Mouse (Mus musculus): ENCODE data around the gene Vmn2r70. TPM values are rescaled to one million over a fixed set of nuclear protein-coding genes. Genes with fewer than 3 reads are reported as not detected.

The Vmn2r70 gene
- polyA plus RNA-seq (2012; fragmentation: generic; extraction: Trizol), result not detected

DNA sequence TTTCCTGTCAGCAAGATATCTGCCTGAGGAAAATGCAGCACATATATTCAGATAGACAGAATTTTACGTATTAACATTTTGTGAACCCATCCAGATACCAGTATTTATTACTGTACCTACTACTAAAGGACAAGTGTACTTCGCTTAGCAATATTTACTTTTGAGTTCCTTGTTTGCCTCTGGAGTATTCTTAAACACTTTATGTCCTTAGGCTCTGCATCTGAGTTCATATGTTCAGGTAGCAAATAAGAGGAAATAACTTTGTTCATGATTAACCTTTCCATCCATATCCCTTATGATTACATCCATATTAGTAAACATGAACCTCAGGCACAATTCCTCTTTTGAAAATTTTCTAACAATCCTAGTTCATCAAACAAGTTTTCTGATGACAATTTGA lies at the start of gene Vmn2r70:
Vmn2r70 (minus strand) TSS at position 101 of the 400 bp plus-strand sequence.
- no peaks in the 10 kb centered on the region for H3K79me2 ChIP-seq (ENCODE audit: control insufficient read depth, insufficient read depth)

GRCm38 (mm10) chr7:85562787-85563186 lies 6.2 kb downstream of the Vmn2r70 start, which contains the start of gene Vmn2r71:
Gene Vmn2r71 (plus strand): TSS chr7:85563087.
- H3K4me2 ChIP-seq (ENCODE audit: low read depth), result no peak within 1 kb of the TSS
- H3K27me3 ChIP-seq (ENCODE audit: control insufficient read depth, insufficient read depth, insufficient read length), result no peaks in the 10 kb centered on the region
- H3K36me3 ChIP-seq (ENCODE audit: control insufficient read depth, insufficient read depth), result no peaks in the 10 kb centered on the region
- H3ac ChIP-seq (ENCODE audit: control insufficient read depth, insufficient read length), result no peak within 1 kb of the TSS
- no peaks in the 10 kb centered on the region for H3K79me2 ChIP-seq (ENCODE audit: control insufficient read depth, insufficient read depth)
- no peak within 1 kb of the TSS for H3K4me3 ChIP-seq
- TF ChIP-seq USF1 (IDR thresholded peaks at IDR 0.05; ENCODE audit: low read depth), result no peak
- no peak for TF ChIP-seq SRF (IDR thresholded peaks at IDR 0.05; ENCODE audit: control insufficient read depth, insufficient read length, low read depth)
- no peak for TF ChIP-seq MYOD1 (IDR thresholded peaks at IDR 0.05; ENCODE audit: control insufficient read depth in 1 of 3, insufficient read length in 2 of 3, low read depth in 2 of 3)
- TF ChIP-seq MYOG (IDR thresholded peaks at IDR 0.05; ENCODE audit: control insufficient read depth in 1 of 3, insufficient read depth in 1 of 3, insufficient read length in 2 of 3, low read depth in 2 of 3), result no peak
- TF ChIP-seq CEBPB (IDR thresholded peaks at IDR 0.05; ENCODE audit: insufficient read depth, poor library complexity, severe bottlenecking), result no peak
- TF ChIP-seq POLR2AphosphoS2 (IDR thresholded peaks at IDR 0.05; ENCODE audit: insufficient read length, low read depth), result no peak
- TF ChIP-seq REST (IDR thresholded peaks at IDR 0.05; ENCODE audit: insufficient read depth, insufficient read length), result no peak
- no peak for TF ChIP-seq POLR2A (IDR thresholded peaks at IDR 0.05; ENCODE audit: insufficient read length, low read depth)
- no peak for TF ChIP-seq MAX (IDR thresholded peaks at IDR 0.05; ENCODE audit: low read depth)
- no peak for TF ChIP-seq TCF3 (IDR thresholded peaks at IDR 0.05; ENCODE audit: insufficient read length, low read depth)
- no peak for TF ChIP-seq E2F4 (IDR thresholded peaks at IDR 0.05; ENCODE audit: insufficient read depth)
- TF ChIP-seq TCF12 (IDR thresholded peaks at IDR 0.05; ENCODE audit: insufficient read depth, poor library complexity, severe bottlenecking), result no peak

More for the DNA sequence above, at the start of gene Vmn2r70:
- Histone ChIP-seq H3ac (ENCODE audit: control insufficient read depth, insufficient read length) (no peak within 1 kb of the TSS), H3K4me3 (no peak within 1 kb of the TSS), H3K27me3 (ENCODE audit: control insufficient read depth, insufficient read depth, insufficient read length) (no peaks in the 10 kb centered on the region), H3K36me3 (ENCODE audit: control insufficient read depth, insufficient read depth) (no peaks in the 10 kb centered on the region), H3K4me2 (ENCODE audit: low read depth) (no peak within 1 kb of the TSS)
- TF ChIP-seq POLR2A (IDR thresholded peaks at IDR 0.05; ENCODE audit: insufficient read length, low read depth) (no peak), MAX (IDR thresholded peaks at IDR 0.05; ENCODE audit: low read depth) (no peak), TCF3 (IDR thresholded peaks at IDR 0.05; ENCODE audit: insufficient read length, low read depth) (no peak), CEBPB (IDR thresholded peaks at IDR 0.05; ENCODE audit: insufficient read depth, poor library complexity, severe bottlenecking) (no peak)

GRCm38 (mm10) chr7:85543118-85543517 lies 25.9 kb downstream of the Vmn2r70 start:
- Histone ChIP-seq H3K4me3 (no peak overlapping the region), H3K27me3 (ENCODE audit: control insufficient read depth, insufficient read depth, insufficient read length) (no peaks in the 10 kb centered on the region), H3ac (ENCODE audit: control insufficient read depth, insufficient read length) (no peak overlapping the region), H3K79me2 (ENCODE audit: control insufficient read depth, insufficient read depth) (no peaks in the 10 kb centered on the region), H3K36me3 (ENCODE audit: control insufficient read depth, insufficient read depth) (no peaks in the 10 kb centered on the region), H3K4me2 (ENCODE audit: low read depth) (no peak overlapping the region)
- TF ChIP-seq USF1 (IDR thresholded peaks at IDR 0.05; ENCODE audit: low read depth) (no peak), MYOD1 (IDR thresholded peaks at IDR 0.05; ENCODE audit: control insufficient read depth in 1 of 3, insufficient read length in 2 of 3, low read depth in 2 of 3) (no peak), TCF3 (IDR thresholded peaks at IDR 0.05; ENCODE audit: insufficient read length, low read depth) (no peak), POLR2A (IDR thresholded peaks at IDR 0.05; ENCODE audit: insufficient read length, low read depth) (no peak)

- H3K27me3 ChIP-seq (ENCODE audit: control insufficient read depth, insufficient read depth, insufficient read length), result no peaks in the 10 kb centered on the region
- H3K79me2 ChIP-seq (ENCODE audit: control insufficient read depth, insufficient read depth), result no peaks in the 10 kb centered on the region
- TF ChIP-seq MYOG (IDR thresholded peaks at IDR 0.05; ENCODE audit: control insufficient read depth in 1 of 3, insufficient read depth in 1 of 3, insufficient read length in 2 of 3, low read depth in 2 of 3) (no peak), TCF3 (IDR thresholded peaks at IDR 0.05; ENCODE audit: insufficient read length, low read depth) (no peak), E2F4 (IDR thresholded peaks at IDR 0.05; ENCODE audit: insufficient read depth) (no peak), POLR2A (IDR thresholded peaks at IDR 0.05; ENCODE audit: insufficient read length, low read depth) (no peak), TCF12 (IDR thresholded peaks at IDR 0.05; ENCODE audit: insufficient read depth, poor library complexity, severe bottlenecking) (no peak), POLR2AphosphoS2 (IDR thresholded peaks at IDR 0.05; ENCODE audit: insufficient read length, low read depth) (no peak), REST (IDR thresholded peaks at IDR 0.05; ENCODE audit: insufficient read depth, insufficient read length) (no peak), MAX (IDR thresholded peaks at IDR 0.05; ENCODE audit: low read depth) (no peak), SRF (IDR thresholded peaks at IDR 0.05; ENCODE audit: control insufficient read depth, insufficient read length, low read depth) (no peak), CEBPB (IDR thresholded peaks at IDR 0.05; ENCODE audit: insufficient read depth, poor library complexity, severe bottlenecking) (no peak), USF1 (IDR thresholded peaks at IDR 0.05; ENCODE audit: low read depth) (no peak), MYOD1 (IDR thresholded peaks at IDR 0.05; ENCODE audit: control insufficient read depth in 1 of 3, insufficient read length in 2 of 3, low read depth in 2 of 3) (no peak)
- H3K4me3 ChIP-seq, result no peak overlapping the region
- no peaks in the 10 kb centered on the region for H3K36me3 ChIP-seq (ENCODE audit: control insufficient read depth, insufficient read depth)
- no peak overlapping the region for H3K4me2 ChIP-seq (ENCODE audit: low read depth)
- H3ac ChIP-seq (ENCODE audit: control insufficient read depth, insufficient read length), result no peak overlapping the region
Observed at GRCm38 (mm10) chr7:85542108-85542507, 26.9 kb downstream of the Vmn2r70 start.

Other genes starting within 250 kb of the Vmn2r70 start
- gene Vmn2r69, start 153.3 kb downstream of the Vmn2r70 start, polyA plus RNA-seq (2012; fragmentation: generic; extraction: Trizol), result not detected
- gene Vmn2r71, start 6.1 kb downstream of the Vmn2r70 start, polyA plus RNA-seq (2012; fragmentation: generic; extraction: Trizol), result not detected
- not detected for gene Vmn2r72, start 185.9 kb upstream of the Vmn2r70 start, polyA plus RNA-seq (2012; fragmentation: generic; extraction: Trizol)

Measured in myocyte (in vitro differentiated cells).